Mouse (Mus musculus) thymus, adult 2 months (tissue): Measurements from ENCODE around the gene Cyp51. TPM values are rescaled to one million over a fixed set of nuclear protein-coding genes. Genes with fewer than 3 reads are reported as not detected.

Experiments
- DNase-seq: peaks from one replicate; pipeline ENCODE4 v3.0.0; 2021
- H3K27ac ChIP-seq: fragments of 200-500 bp; 2 replicates; pipeline ENCODE4 v1.5.1; 2012; ENCODE audit warnings: low read length, control low read depth; ENCODE audit not compliant: control insufficient read depth, insufficient read depth
- H3K27me3 ChIP-seq: fragments of 200-500 bp; 2 replicates; pipeline ENCODE4 v1.6.1; 2012; ENCODE audit warnings: mild to moderate bottlenecking, low read length, moderate library complexity, mixed read lengths; ENCODE audit not compliant: control insufficient read depth, insufficient read depth
- H3K36me3 ChIP-seq: fragments of 200-500 bp; 2 replicates; pipeline ENCODE4 v1.6.1; 2012; ENCODE audit warnings: mild to moderate bottlenecking, low read length, moderate library complexity; ENCODE audit not compliant: control insufficient read depth, insufficient read depth
- H3K4me1 ChIP-seq: fragments of 200-500 bp; replicated peaks from 2 replicates; pipeline ENCODE4 v1.6.1; 2012; ENCODE audit warnings: low read length; ENCODE audit not compliant: control insufficient read depth, insufficient read depth
- H3K4me3 ChIP-seq: fragments of 200-500 bp; 2 replicates; pipeline ENCODE4 v1.5.1; 2012; ENCODE audit warnings: mild to moderate bottlenecking, low read length, control low read depth, moderate library complexity; ENCODE audit not compliant: control insufficient read depth, insufficient read depth
- CTCF ChIP-seq: fragments of 200-500 bp; IDR thresholded peaks from 2 replicates; pipeline ENCODE4 v1.5.1; 2012; ENCODE audit warnings: mild to moderate bottlenecking, control low read depth, low read length, moderate library complexity, borderline replicate concordance; ENCODE audit not compliant: control insufficient read depth, poor library complexity, insufficient read depth; ENCODE audit errors: extremely low read depth
- POLR2A ChIP-seq: fragments of 200-500 bp; IDR thresholded peaks from 2 replicates; pipeline ENCODE4 v1.6.1; 2012; ENCODE audit warnings: mild to moderate bottlenecking, low read length, control low read depth, moderate library complexity; ENCODE audit not compliant: control insufficient read depth, poor library complexity, insufficient read depth; ENCODE audit errors: extremely low read depth
- WGBS: fragments of 180-500 bp; shearing (Covaris S2); methylation state at CpG from one replicate; pipeline ENCODE4 v1.1.7; 2018; 5-methylcytosine and 5-hydroxymethylcytosine counted together
- polyA plus RNA-seq: library from polyadenylated mRNA; depleted of rRNA; stranded (reverse); fragments of >200 nt; gene quantifications from 2 replicates; pipeline ENCODE4 v1.2.3, GENCODE M21; 2012

The Cyp51 gene
- polyA plus RNA-seq, 1 experiment = 20.8 TPM

- Histone ChIP-seq H3K27ac (no peak overlapping the region), H3K4me3 (no peak overlapping the region), H3K4me1 (no peaks in the 10 kb centered on the region), H3K27me3 (no peaks in the 10 kb centered on the region), H3K36me3 (peaks cover 17% of the 10 kb centered on the region)
- WGBS = 97% methylated on average over 5 of the region's 5 CpGs
- DNase-seq = no peak
- TF ChIP-seq CTCF = no peak
- no peak for TF ChIP-seq POLR2A
These were observed 10.1 kb downstream of the Cyp51 start for GRCm38 (mm10) chr5:4094471-4094870.

GRCm38 (mm10) chr5:4088190-4088589 lies 16.4 kb downstream of the Cyp51 start:
- H3K27ac ChIP-seq = no peak overlapping the region
- H3K36me3 ChIP-seq = peaks cover 21% of the 10 kb centered on the region
- WGBS = 97% methylated on average over 5 of the region's 5 CpGs

GRCm38 (mm10) chr5:4086309-4086708 lies 18.2 kb downstream of the Cyp51 start:
- Histone ChIP-seq H3K4me1 (no peaks in the 10 kb centered on the region), H3K27ac (no peak overlapping the region), H3K36me3 (peaks cover 25% of the 10 kb centered on the region), H3K27me3 (no peaks in the 10 kb centered on the region), H3K4me3 (no peak overlapping the region)
- WGBS = 96% methylated on average over 4 of the region's 4 CpGs
- no peak for DNase-seq
- no peak for TF ChIP-seq POLR2A
- no peak for TF ChIP-seq CTCF

More at GRCm38 (mm10) chr5:4088190-4088589, 16.4 kb downstream of the Cyp51 start:
- no peak for DNase-seq
- Histone ChIP-seq H3K27me3 (no peaks in the 10 kb centered on the region), H3K4me3 (no peak overlapping the region), H3K4me1 (no peaks in the 10 kb centered on the region)
- TF ChIP-seq POLR2A (no peak), CTCF (no peak)

- peaks cover 23% of the 10 kb centered on the region for H3K36me3 ChIP-seq
- WGBS = 98% methylated on average over 7 of the region's 7 CpGs
- H3K27me3 ChIP-seq = no peaks in the 10 kb centered on the region
- no peak for TF ChIP-seq POLR2A
- no peak for TF ChIP-seq CTCF
- no peak overlapping the region for H3K4me3 ChIP-seq
- DNase-seq = no peak
- H3K4me1 ChIP-seq = no peaks in the 10 kb centered on the region
- H3K27ac ChIP-seq = no peak overlapping the region
These were observed 19.6 kb downstream of the Cyp51 start for GRCm38 (mm10) chr5:4084948-4085347.

- H3K4me3 ChIP-seq = no peak overlapping the region
- TF ChIP-seq POLR2A (no peak), CTCF (no peak)
These were observed 23.0 kb downstream of the Cyp51 start for GRCm38 (mm10) chr5:4081513-4081912.

GRCm38 (mm10) chr5:4080861-4081260 lies 23.7 kb downstream of the Cyp51 start:
- WGBS = 93% methylated on average over 2 of the region's 2 CpGs

More at GRCm38 (mm10) chr5:4081513-4081912, 23.0 kb downstream of the Cyp51 start:
- WGBS = 77% methylated on average over 2 of the region's 2 CpGs
- Histone ChIP-seq H3K4me1 (no peaks in the 10 kb centered on the region), H3K36me3 (peaks cover 25% of the 10 kb centered on the region), H3K27ac (no peak overlapping the region), H3K27me3 (no peaks in the 10 kb centered on the region)
- DNase-seq = no peak

GRCm38 (mm10) chr5:4079086-4079485 lies 25.5 kb downstream of the Cyp51 start:
- Histone ChIP-seq H3K36me3 (peaks cover 23% of the 10 kb centered on the region), H3K4me1 (no peaks in the 10 kb centered on the region), H3K4me3 (no peak overlapping the region), H3K27ac (no peak overlapping the region), H3K27me3 (no peaks in the 10 kb centered on the region)
- no peak for DNase-seq
- no peak for TF ChIP-seq CTCF
- no peak for TF ChIP-seq POLR2A
- 97% methylated on average over 3 of the region's 3 CpGs for WGBS

More at GRCm38 (mm10) chr5:4080861-4081260, 23.7 kb downstream of the Cyp51 start:
- TF ChIP-seq CTCF = no peak
- TF ChIP-seq POLR2A = no peak
- H3K4me3 ChIP-seq = no peak overlapping the region
- H3K36me3 ChIP-seq = peaks cover 23% of the 10 kb centered on the region
- no peaks in the 10 kb centered on the region for H3K27me3 ChIP-seq
- DNase-seq = no peak
- no peak overlapping the region for H3K27ac ChIP-seq
- no peaks in the 10 kb centered on the region for H3K4me1 ChIP-seq
